Mouse (Mus musculus) limb, embryonic 14.5 days (tissue): Measurements from ENCODE around the gene Daam2. TPM values are rescaled to one million over a fixed set of nuclear protein-coding genes. Genes with fewer than 3 reads are reported as not detected.
A peak's percentile ranks its signal among the peaks of the same experiment; 100 is the strongest.

Experiments used
- ATAC-seq: fragments of 200-750 bp; cut with Nextera tagmentation; 2 replicates; pipeline ENCODE4 v1.8.0; 2017; ENCODE audit warnings: low read depth, moderate number of reproducible peaks, moderate TSS enrichment; ENCODE audit not compliant: low FRiP score
- DNase-seq: peaks from one replicate; pipeline ENCODE4 v3.0.0-alpha.2; 2015; ENCODE audit warnings: low spot score
- H3K27ac ChIP-seq: fragments of 300-500 bp; sonication (generic); replicated peaks from 2 replicates; pipeline ENCODE4 v1.5.1; 2014; ENCODE audit warnings: low read depth, mild to moderate bottlenecking, low read length, moderate library complexity, mixed read lengths
- H3K27me3 ChIP-seq: fragments of 300-500 bp; sonication (generic); 2 replicates; pipeline ENCODE4 v1.6.1; 2014; ENCODE audit warnings: low read length, mixed read lengths; ENCODE audit not compliant: control insufficient read depth, insufficient read depth
- H3K36me3 ChIP-seq: fragments of 300-500 bp; sonication (generic); 2 replicates; pipeline ENCODE4 v1.6.1; 2014; ENCODE audit warnings: mild to moderate bottlenecking, low read length, moderate library complexity, mixed read lengths; ENCODE audit not compliant: control insufficient read depth, insufficient read depth
- H3K4me1 ChIP-seq: fragments of 300-500 bp; sonication (generic); 2 replicates; pipeline ENCODE4 v1.6.1; 2014; ENCODE audit warnings: antibody characterized with exemption, low read length, mixed read lengths; ENCODE audit not compliant: control insufficient read depth, insufficient read depth
- H3K4me2 ChIP-seq: fragments of 300-500 bp; sonication (generic); replicated peaks from 2 replicates; pipeline ENCODE4 v1.6.1; 2014; ENCODE audit warnings: low read depth, mild to moderate bottlenecking, low read length, moderate library complexity; ENCODE audit not compliant: severe bottlenecking
- H3K4me3 ChIP-seq: fragments of 300-500 bp; sonication (generic); replicated peaks from 2 replicates; pipeline ENCODE4 v1.5.1; 2014; ENCODE audit warnings: low read length
- H3K9ac ChIP-seq: fragments of 300-500 bp; sonication (generic); 2 replicates; pipeline ENCODE4 v1.6.1; 2014; ENCODE audit warnings: mild to moderate bottlenecking, low read depth, low read length, moderate library complexity; ENCODE audit not compliant: severe bottlenecking
- H3K9me3 ChIP-seq: fragments of 300-500 bp; sonication (generic); 2 replicates; pipeline ENCODE4 v1.6.1; 2016; ENCODE audit warnings: low read length; ENCODE audit not compliant: control insufficient read depth
- POLR2A ChIP-seq: fragments of 200-500 bp; IDR thresholded peaks from 2 replicates; pipeline ENCODE4 v1.8.0; 2012; ENCODE audit warnings: inconsistent platforms, mild to moderate bottlenecking, moderate library complexity, borderline replicate concordance; ENCODE audit not compliant: insufficient read depth, insufficient read length; ENCODE audit errors: extremely low read depth
- WGBS: fragments of 180-500 bp; shearing (Covaris S2); extraction: QIAGEN DNeasy Blood & Tissue Kit; methylation state at CpG from one replicate; pipeline ENCODE4 v1.1.7; 2014; 5-methylcytosine and 5-hydroxymethylcytosine counted together
- polyA plus RNA-seq, 2 experiments: library from polyadenylated mRNA; depleted of rRNA in 1 of 2; stranded (reverse) in 1 of 2; unstranded in 1 of 2; fragments of >200 nt; fragmentation: Nextera tagmentation in 1 of 2; extraction: Ambion mirVana in 1 of 2; gene quantifications; 2 replicates each; pipeline versions ENCODE4 v1.2.1 to v1.2.3; 2012 to 2014

Daam2 gene
- polyA plus RNA-seq, 2 experiments = 8.7 to 30.0 TPM

GRCm38 (mm10) chr17:49474051-49474450, 90.1 kb downstream of the Daam2 start:
- DNase-seq (no peak), ATAC-seq (no peak)
- Histone ChIP-seq H3K9me3 (no peaks in the 10 kb centered on the region), H3K36me3 (peaks cover 57% of the 10 kb centered on the region), H3K27me3 (no peaks in the 10 kb centered on the region), H3K4me3 (no peak overlapping the region), H3K4me2 (no peak overlapping the region), H3K27ac (no peak overlapping the region), H3K9ac (no peak overlapping the region), H3K4me1 (no peaks in the 10 kb centered on the region)
- TF ChIP-seq POLR2A = no peak
- WGBS = 88% methylated on average over 4 of the region's 4 CpGs

- 63% methylated on average over 8 of the region's 8 CpGs for WGBS
- Histone ChIP-seq H3K27me3 (no peaks in the 10 kb centered on the region), H3K9me3 (no peaks in the 10 kb centered on the region), H3K4me3 (no peak overlapping the region), H3K4me2 (no peak overlapping the region), H3K27ac (no peak overlapping the region), H3K36me3 (peaks cover 56% of the 10 kb centered on the region), H3K4me1 (no peaks in the 10 kb centered on the region), H3K9ac (no peak overlapping the region)
- no peak for TF ChIP-seq POLR2A
- DNase-seq (peak; percentile 16), ATAC-seq (0 out of 2 replicates have a peak, but pooled peaks have one; percentile 27)
Measured at GRCm38 (mm10) chr17:49472626-49473025, 91.5 kb downstream of the Daam2 start.

DNA sequence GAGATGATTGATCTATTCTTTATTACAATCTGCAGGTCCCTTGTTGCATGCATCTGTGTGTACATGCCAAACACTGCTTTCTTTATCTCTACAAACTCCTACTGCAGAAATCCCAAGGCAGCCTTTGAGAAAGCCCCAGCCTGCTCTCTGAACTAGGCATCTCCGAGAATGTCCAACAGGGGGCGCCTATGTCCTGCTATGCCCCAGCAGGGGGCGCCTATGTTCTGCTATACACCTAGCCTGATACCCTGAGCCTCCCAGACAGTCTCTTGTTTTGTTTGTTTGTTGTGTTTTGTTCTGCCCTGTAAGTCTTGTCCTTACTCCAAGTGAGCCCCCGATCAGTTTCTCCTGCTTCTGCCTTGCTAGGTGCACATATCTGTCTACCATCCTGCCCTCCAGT, 95.9 kb downstream of the Daam2 start:
- Histone ChIP-seq H3K4me1 (no peaks in the 10 kb centered on the region), H3K4me2 (no peak overlapping the region), H3K27ac (no peak overlapping the region), H3K36me3 (peaks cover 65% of the 10 kb centered on the region), H3K27me3 (no peaks in the 10 kb centered on the region), H3K9me3 (no peaks in the 10 kb centered on the region), H3K9ac (no peak overlapping the region), H3K4me3 (no peak overlapping the region)
- ATAC-seq (no peak), DNase-seq (peak; percentile 71)
- 31% methylated on average over 4 of the region's 4 CpGs for WGBS
- TF ChIP-seq POLR2A = no peak

DNA sequence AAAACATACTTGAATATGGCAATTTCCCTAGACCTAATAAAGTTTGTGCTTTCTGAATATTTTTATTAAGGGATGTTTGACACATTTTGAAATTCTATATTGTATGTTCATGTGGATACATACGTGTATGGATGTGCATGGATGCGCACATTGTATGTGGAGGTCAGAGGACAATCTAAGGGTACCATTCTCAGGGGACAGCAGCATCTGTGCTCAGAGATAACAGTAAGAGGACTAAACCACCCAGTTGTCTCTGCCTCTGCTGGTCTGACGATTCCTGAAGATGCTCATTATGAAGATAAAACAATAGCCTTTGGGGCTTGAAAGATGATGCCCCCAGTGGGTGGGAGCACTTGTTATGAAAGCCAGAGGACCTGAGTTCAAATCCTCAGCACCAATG, 99.3 kb downstream of the Daam2 start:
- H3K9ac ChIP-seq = no peak overlapping the region
- H3K4me1 ChIP-seq = no peaks in the 10 kb centered on the region
- H3K36me3 ChIP-seq = peaks cover 66% of the 10 kb centered on the region
- ATAC-seq (no peak), DNase-seq (no peak)
- no peak for TF ChIP-seq POLR2A
- WGBS = 93% methylated on average over 3 of the region's 3 CpGs
- no peaks in the 10 kb centered on the region for H3K9me3 ChIP-seq
- H3K4me2 ChIP-seq = no peak overlapping the region
- no peaks in the 10 kb centered on the region for H3K27me3 ChIP-seq
- H3K27ac ChIP-seq = no peak overlapping the region
- no peak overlapping the region for H3K4me3 ChIP-seq

- TF ChIP-seq POLR2A = no peak
- H3K9ac ChIP-seq = no peak overlapping the region
- ATAC-seq = no peak
- H3K9me3 ChIP-seq = no peaks in the 10 kb centered on the region
- 91% methylated on average over 18 of the region's 18 CpGs for WGBS
- H3K4me1 ChIP-seq = no peaks in the 10 kb centered on the region
- H3K27ac ChIP-seq = no peak overlapping the region
- H3K4me2 ChIP-seq = no peak overlapping the region
- H3K36me3 ChIP-seq = peaks cover 80% of the 10 kb centered on the region
- no peak for DNase-seq
- H3K4me3 ChIP-seq = no peak overlapping the region
- H3K27me3 ChIP-seq = no peaks in the 10 kb centered on the region
Measured at GRCm38 (mm10) chr17:49458386-49458785, 105.8 kb downstream of the Daam2 start.

DNA sequence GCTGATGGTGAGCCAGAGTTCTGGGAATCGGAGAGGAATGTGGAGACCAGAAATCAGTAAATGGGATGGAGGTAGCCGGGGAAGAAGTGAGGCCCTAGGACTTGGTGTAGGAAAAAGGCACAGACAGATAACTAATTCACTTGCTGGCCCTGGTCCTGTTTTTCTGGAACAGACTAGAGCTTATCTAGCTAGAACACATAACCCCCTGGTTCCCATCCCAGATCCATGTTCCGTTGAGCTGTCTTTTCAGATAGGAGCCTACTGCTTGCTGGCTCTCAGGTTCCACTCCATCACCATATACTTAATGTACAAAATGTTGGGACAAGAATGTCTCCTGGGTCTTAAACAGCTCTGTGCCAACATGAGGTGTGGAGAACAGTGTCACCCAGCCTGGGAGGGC, 106.3 kb downstream of the Daam2 start:
- Histone ChIP-seq H3K9ac (no peak overlapping the region), H3K9me3 (no peaks in the 10 kb centered on the region), H3K4me3 (no peak overlapping the region), H3K27ac (no peak overlapping the region), H3K4me1 (no peaks in the 10 kb centered on the region), H3K4me2 (no peak overlapping the region), H3K27me3 (no peaks in the 10 kb centered on the region), H3K36me3 (peaks cover 79% of the 10 kb centered on the region)
- no peak for DNase-seq
- TF ChIP-seq POLR2A = no peak
- no peak for ATAC-seq
- WGBS = 95% methylated on average over 3 of the region's 3 CpGs
